Mouse (Mus musculus) T-cell, adult 2 months (primary cell): ENCODE data around the gene Proca1.
"Not testable (repeated sequence)": the region's sequence is repeated elsewhere in the genome, so short reads cannot be mapped to it uniquely, and the experiment has no call there.

Experiments used
- DNase-seq: peaks from one replicate; pipeline ENCODE4 v3.0.0; 2022; ENCODE audit warnings: low spot score

The Proca1 gene

DNA sequence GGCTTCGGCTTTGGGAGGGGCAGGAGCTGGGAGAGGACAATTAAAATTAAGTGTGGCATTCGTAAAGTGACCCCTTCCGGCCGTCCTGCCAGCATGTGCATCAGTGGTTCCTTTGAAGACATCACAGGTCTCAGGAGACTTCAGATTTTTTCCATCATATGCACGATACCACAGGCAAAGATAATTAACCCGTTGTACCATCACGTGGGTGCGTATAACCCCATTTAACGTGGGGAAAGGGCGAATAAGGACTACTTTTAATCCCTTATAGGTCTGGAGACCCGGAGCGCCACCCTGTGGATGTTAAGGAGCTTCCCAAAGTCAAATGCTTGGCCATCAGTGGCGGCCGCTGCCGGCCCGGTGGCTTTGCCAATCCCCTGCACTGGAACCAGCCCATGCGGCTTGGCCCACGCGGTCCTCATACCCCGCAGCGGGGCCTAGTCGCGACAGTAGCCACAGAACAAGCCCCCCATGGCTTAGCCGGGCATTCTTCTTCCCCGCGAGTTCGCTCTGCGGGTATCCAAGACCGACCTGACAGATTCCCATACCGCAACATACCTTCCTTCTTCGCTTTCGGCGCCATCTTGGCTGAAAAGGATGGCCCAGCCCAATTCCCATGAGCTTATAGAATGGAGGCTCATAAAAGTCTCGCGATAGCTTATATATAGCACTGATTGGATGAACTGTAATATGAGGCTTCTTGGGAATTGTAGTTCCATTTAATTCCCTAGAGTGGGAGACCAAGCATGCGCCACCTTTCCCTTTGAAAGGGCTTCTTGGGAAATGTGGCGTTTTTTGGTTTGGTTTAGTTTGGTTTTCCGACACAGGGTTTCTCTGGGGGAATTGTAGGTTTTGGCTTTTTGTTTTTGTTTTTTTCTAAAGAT, 10.0 kb upstream of the Proca1 start, which contains the start of gene Rpl23a:
TSS of gene Rpl23a (minus strand) at position 624 of the 884 bp plus-strand sequence.
- peak; percentile 77 for DNase-seq

- no peak for DNase-seq
Measured at GRCm38 (mm10) chr11:78183884-78184514, 9.2 kb upstream of the Proca1 start.

GRCm38 (mm10) chr11:78184702-78185101, 8.5 kb upstream of the Proca1 start:
- DNase-seq: not testable (repeated sequence)

DNA sequence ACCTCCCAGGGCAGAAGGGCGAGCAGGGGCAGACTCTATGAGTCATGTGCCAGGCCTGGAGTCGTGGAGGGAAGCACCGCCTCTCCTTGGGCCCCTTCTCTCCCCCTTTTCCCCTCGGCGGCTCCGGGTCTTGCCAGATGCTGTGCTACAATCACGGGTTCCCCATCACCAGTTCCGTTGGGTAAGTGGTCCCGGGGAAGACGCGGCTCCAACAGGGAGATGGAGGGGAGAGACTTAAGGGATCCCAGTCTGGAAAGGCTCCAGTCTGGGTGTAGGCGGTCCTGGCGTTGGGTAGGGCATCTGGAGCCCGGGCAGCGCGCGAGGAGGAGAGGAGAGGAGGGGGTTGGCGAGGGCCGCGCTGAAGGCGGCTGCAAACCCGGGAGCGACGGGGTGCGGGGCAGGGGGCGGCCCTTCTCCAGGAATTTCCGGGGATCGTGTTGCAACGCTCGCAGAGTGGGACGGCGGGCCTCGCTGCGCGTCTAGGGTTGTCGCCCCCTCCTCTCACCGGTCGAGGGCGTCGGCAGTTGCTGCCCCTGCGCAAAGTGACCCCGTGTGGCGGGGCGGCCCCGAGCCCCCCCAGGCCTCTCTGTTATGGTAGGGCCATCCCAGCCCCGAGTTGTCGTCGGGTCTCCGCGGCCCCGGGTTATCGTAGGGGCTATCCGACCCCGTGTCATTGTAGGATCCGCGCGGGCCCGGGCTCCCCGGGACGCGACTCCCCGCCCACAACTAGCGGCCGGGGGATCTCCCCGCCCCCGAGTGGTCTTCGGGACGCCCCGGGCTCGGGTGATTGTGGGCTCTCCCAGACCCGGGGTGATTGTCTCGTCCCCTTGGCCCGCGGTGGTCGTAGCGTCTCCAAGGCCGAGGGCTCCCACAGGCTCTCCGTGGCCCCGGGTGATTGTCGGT, 4.6 kb upstream of the Proca1 start, which contains the start of gene Rab34:
TSS of gene Rab34 (plus strand) at position 100 of the 903 bp plus-strand sequence.
- DNase-seq: no peak

DNA sequence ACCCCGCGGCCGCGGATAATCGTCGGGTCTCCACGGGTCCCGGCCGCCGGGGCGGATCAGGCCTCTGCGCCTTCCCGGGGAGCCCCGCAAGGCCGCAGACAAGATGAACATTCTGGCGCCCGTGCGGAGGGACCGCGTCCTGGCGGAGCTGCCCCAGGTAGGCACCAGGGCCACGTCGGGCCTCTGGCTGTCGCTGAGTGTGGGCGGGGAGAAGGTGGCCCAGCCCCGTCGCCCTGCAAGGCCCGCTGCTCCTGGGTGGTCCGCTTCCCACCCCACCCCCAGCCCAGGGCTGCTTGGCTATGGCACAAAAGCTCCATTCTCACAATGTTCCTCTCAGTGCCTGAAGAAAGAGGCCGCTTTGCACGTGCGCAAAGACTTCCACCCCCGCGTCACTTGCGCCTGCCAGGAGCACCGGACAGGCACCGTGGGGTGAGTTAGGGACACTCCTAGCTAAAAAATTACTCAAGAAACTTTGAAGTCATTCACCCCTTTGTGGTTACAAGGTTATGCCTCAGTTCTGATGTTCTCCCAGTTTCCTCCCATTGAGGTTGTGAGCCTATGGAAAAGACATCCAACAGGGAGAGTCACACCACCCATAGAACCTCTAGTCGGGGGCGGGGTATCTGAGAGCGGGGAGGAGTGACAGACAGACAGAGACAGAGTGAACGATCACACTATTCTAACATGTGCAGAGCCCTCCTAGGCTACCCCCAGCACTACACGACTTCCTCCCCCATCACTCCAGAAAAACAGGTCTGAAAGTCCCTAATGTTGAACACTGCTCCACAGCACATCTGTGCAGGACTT, 3.8 kb upstream of the Proca1 start:
- peak; percentile 31 for DNase-seq

GRCm38 (mm10) chr11:78190041-78190440, 3.2 kb upstream of the Proca1 start:
- no peak for DNase-seq

GRCm38 (mm10) chr11:78194411-78195100, 1.4 kb downstream of the Proca1 start:
- peak; percentile 48 for DNase-seq

- DNase-seq: no peak
Measured at GRCm38 (mm10) chr11:78195101-78195863, 2.1 kb downstream of the Proca1 start.

- no peak for DNase-seq
Measured at GRCm38 (mm10) chr11:78202372-78202771, 9.2 kb downstream of the Proca1 start.

DNA sequence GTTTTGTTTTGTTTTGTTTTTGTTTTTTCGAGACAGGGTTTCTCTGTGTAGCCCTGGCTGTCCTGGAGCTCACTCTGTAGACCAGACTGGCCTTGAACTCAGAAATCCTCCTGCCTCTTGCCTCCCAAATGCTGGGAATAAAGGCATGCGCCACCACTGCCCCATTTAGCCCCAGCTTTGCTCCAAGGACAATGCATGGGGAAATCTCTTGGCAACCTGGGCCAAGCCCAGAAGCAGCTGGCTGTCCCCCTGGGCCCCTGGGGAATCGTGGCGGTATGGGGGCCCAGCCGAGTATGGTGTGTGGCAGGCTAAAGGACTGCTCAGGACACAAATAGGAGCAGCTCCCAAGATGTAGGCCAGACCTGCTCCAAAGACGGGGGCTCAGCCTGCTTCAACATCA, 11.1 kb downstream of the Proca1 start:
- no peak for DNase-seq

DNA sequence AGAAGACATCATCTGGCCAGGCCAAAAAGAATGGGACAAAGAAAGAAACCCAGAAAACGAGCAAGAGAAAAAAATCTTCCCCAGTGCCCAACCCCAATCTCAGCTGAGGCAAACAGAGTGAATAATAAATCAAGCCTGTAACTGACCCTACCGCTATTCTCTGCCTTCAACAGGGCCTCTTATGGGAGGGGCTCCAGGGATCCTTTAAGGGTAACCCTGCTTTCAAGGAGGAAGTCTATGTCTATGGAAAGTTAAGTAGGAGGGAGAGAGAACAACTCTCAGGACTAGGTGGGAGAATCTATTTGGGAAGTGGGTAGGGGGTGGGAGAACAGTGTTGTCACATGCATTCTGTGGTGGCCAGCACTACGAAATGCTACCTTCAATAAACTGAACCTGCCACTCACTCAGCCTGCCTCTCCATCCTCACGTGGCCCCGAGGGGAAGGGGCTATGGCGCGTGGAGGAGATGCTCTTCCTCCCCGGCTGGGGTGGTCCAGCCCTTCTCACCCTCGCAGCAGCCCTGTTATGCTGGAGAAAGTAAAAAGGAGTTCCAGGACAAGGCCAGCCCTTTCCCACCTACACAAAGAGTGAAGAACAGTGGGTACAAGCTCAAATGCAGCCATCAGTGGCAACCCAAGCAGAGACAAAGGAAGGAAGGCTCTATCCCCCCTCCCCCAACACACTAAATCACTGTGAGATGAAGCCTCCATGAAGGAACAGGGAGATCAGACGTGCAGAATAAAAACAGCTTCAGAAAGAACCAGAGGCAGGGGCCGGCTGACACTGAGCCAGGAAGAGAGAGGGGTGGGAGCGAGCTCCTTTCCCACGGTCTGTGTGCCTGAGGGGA, 12.4 kb downstream of the Proca1 start:
- DNase-seq: no peak

GRCm38 (mm10) chr11:78207190-78207589, 14.0 kb downstream of the Proca1 start:
- no peak for DNase-seq

DNA sequence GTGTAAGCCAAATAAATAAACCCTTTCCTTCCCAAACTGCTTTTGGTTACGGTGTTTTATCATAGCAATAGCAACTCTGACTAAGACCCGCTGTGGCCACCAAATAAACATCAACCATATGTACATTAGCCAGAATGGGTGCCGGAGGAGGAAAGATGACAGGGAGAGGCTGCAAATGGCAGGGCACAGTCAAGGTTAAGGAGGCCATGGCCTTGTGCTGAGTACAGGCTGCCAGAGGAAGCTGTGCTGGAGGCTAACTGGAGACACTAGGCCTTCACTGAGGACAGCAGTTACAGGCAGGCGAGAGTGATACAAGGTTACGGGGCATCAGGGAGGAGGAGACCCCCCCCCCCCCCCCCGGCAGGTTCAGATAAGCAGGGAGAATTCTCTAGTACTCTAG, 16.7 kb downstream of the Proca1 start:
- DNase-seq: no peak

DNA sequence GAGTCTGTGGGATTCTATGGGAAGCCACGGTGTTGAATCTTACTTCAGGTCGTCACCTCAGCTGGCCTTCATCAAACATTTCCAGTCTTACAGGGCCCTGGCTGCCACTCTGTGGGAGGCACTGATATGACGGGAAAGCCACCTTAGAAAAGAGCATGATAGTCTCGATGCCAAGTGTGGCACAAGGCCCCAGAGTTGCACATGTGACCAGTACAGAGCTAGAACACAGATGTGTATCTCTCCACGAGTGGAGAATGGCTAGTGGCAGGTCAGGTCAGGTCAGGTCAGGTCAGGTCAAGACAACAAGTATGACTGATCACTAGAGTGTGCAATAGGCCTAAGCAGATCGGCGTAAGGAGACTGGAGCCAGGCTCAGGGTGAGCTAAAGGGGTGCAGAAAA, 17.4 kb downstream of the Proca1 start:
- no peak for DNase-seq

DNA sequence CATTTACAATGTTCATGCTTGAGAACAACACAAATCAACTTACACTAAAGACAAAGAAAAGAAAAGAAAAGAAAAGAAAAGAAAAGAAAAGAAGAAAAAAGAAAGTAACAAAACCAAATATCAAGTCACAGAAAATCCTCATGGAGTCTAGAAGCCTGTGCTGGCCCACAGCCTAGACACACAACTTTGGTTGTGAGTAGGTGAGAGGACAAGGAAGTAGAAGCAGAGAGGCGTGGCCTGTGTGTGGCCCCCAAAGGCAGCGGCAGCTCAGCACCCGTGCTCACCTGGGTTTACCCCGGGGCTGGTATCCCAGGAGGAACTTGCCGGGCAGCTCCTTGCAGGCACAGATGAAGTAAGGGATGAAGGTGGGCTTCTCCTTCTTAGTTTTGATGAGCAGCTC, 18.3 kb downstream of the Proca1 start:
- no peak for DNase-seq

- peak; percentile 34 for DNase-seq
Measured at GRCm38 (mm10) chr11:78213086-78213817, 20.1 kb downstream of the Proca1 start.

- DNase-seq: peak; percentile 57
Measured at GRCm38 (mm10) chr11:78215709-78216317, 22.6 kb downstream of the Proca1 start.

- DNase-seq: no peak
Measured at GRCm38 (mm10) chr11:78223586-78223985, 30.4 kb downstream of the Proca1 start.
